Mouse (Mus musculus): Measurements from ENCODE around the gene 1700017N19Rik. TPM values are rescaled to one million over a fixed set of nuclear protein-coding genes. Genes with fewer than 3 reads are reported as not detected.

1700017N19Rik gene
- total and polyA plus RNA-seq, 3 experiments: not detected

DNA sequence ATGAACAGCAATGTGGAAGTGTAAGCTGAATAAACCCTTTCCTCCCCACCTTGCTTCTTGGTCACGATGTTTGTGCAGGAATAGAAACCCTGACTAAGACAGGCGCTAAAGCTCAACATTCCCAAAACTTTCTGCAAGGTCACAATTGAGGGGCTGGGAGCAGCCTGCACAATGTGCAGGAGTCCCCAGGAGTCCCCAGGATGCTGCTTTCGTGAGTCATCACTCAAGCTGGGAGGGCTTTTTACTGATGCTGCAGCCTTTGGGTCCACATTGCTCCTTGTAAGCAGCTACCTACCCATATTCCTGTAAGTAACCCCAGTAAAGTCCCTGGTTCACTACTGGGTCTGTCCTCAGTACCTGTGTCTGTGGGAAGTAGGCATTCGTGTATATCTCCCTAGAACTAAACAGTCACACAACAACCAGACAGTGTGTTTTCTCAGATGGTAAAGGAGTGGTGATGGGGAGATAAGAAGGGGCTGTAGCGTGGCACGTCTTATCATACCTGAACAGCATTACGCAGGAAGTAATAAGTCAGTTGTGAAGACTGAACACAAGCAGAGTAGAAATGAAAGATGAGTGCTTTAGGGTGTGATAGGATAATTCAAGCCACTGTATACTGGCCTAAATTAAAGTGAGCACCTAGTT, 15.7 kb upstream of the 1700017N19Rik start:
- Histone ChIP-seq H3K4me3 (ENCODE audit: control insufficient read depth in 1 of 2, insufficient read depth in 1 of 2, low read depth in 2 of 2, low read length in 2 of 2) (no peak overlapping the region), H3K9me3 (replicated peaks; ENCODE audit: insufficient read depth, low read length) (no peaks in the 10 kb centered on the region), H3K79me2 (ENCODE audit: control insufficient read depth, insufficient read depth, low read length, poor library complexity) (no peaks in the 10 kb centered on the region), H3K27ac (ENCODE audit: control insufficient read depth, low read depth, low read length) (peak overlapping the region; percentile 43), H3K4me1 (ENCODE audit: control insufficient read depth in 1 of 2, insufficient read depth in 2 of 2, low read length in 2 of 2) (peaks cover 10 to 13% of the 10 kb centered on the region in 2 experiments), H3K27me3 (ENCODE audit: control insufficient read depth in 1 of 2, insufficient read depth in 2 of 2, low read length in 2 of 2) (no peaks in the 10 kb centered on the region), H3K36me3 (ENCODE audit: control insufficient read depth in 1 of 2, insufficient read depth in 2 of 2, low read length in 2 of 2) (peaks cover 8 to 23% of the 10 kb centered on the region in 2 experiments), H3K9ac (ENCODE audit: control insufficient read depth, low read depth, low read length, poor library complexity, severe bottlenecking) (no peak overlapping the region)
- DNase-seq (ENCODE audit: low read depth, low spot score): peak; percentile 68
- TF ChIP-seq MXI1 (IDR thresholded peaks at IDR 0.05; ENCODE audit: low read depth, low read length) (no peak), POLR2AphosphoS5 (IDR thresholded peaks at IDR 0.05; ENCODE audit: borderline replicate concordance, low read depth, low read length) (no peak), MEF2A (IDR thresholded peaks at IDR 0.05; ENCODE audit: extremely low read depth, insufficient replicate concordance, low read depth, low read length, poor library complexity, severe bottlenecking) (no peak), ETS1 (IDR thresholded peaks at IDR 0.05; ENCODE audit: low read depth, low read length) (peak; percentile 65; the same call in 1 of the 2 replicates), CHD1 (IDR thresholded peaks at IDR 0.05; ENCODE audit: low read depth, low read length) (no peak), POLR2AphosphoS2 (IDR thresholded peaks at IDR 0.05; ENCODE audit: low read length) (no peak), POLR2A (IDR thresholded peaks at IDR 0.05; ENCODE audit: control insufficient read depth in 1 of 2, insufficient read depth in 1 of 2, low read depth in 1 of 2, low read length in 2 of 2, poor library complexity in 1 of 2) (no peak), CTCF (IDR thresholded peaks at IDR 0.05 in 2 of 3, conservative IDR thresholded peaks at IDR 0.05 in 1 of 3; ENCODE audit: control insufficient read depth in 1 of 3, insufficient read depth in 1 of 3, low read depth in 2 of 3, low read length in 3 of 3, poor library complexity in 1 of 3, severe bottlenecking in 1 of 3) (no peak), KAT2A (conservative IDR thresholded peaks at IDR 0.05; ENCODE audit: low read depth, low read length) (no peak), GATA1 (IDR thresholded peaks at IDR 0.05; ENCODE audit: low read depth, low read length) (peak; percentile 92), BHLHE40 (IDR thresholded peaks at IDR 0.05; ENCODE audit: borderline replicate concordance, low read depth, low read length) (no peak), TAL1 (IDR thresholded peaks at IDR 0.05; ENCODE audit: low read length) (peak; percentile 84), MAX (IDR thresholded peaks at IDR 0.05; ENCODE audit: low read length) (no peak), MYB (IDR thresholded peaks at IDR 0.05; ENCODE audit: low read depth, low read length) (no peak), USF1 (IDR thresholded peaks at IDR 0.05; ENCODE audit: low read depth, low read length) (no peak), CHD2 (IDR thresholded peaks at IDR 0.05; ENCODE audit: low read length) (no peak), UBTF (IDR thresholded peaks at IDR 0.05; ENCODE audit: borderline replicate concordance, insufficient read depth, low read depth, low read length) (no peak), MAFK (IDR thresholded peaks at IDR 0.05; ENCODE audit: borderline replicate concordance, low read depth, low read length) (no peak), HCFC1 (IDR thresholded peaks at IDR 0.05; ENCODE audit: low read depth, low read length) (no peak), ZNF384 (IDR thresholded peaks at IDR 0.05; ENCODE audit: low read depth, low read length) (no peak), SIN3A (IDR thresholded peaks at IDR 0.05; ENCODE audit: low read length) (no peak), NELFE (IDR thresholded peaks at IDR 0.05; ENCODE audit: low read depth, low read length) (no peak), USF2 (IDR thresholded peaks at IDR 0.05; ENCODE audit: borderline replicate concordance in 1 of 2, insufficient read depth in 1 of 2, low read depth in 1 of 2, low read length in 2 of 2) (no peak), JUND (IDR thresholded peaks at IDR 0.05; ENCODE audit: low read depth, low read length) (no peak), NRF1 (IDR thresholded peaks at IDR 0.05; ENCODE audit: insufficient read depth, low read depth, low read length, poor library complexity, severe bottlenecking) (no peak), EP300 (IDR thresholded peaks at IDR 0.05; ENCODE audit: low read depth in 1 of 2, low read length in 2 of 2) (peak; percentile 80 to 85), ZKSCAN1 (IDR thresholded peaks at IDR 0.05; ENCODE audit: low read depth, low read length) (no peak), ZMIZ1 (IDR thresholded peaks at IDR 0.05; ENCODE audit: low read depth, low read length) (no peak), MYC (IDR thresholded peaks at IDR 0.05; ENCODE audit: low read depth, low read length) (peak; percentile 29; the same call in 1 of the 2 replicates), SMC3 (IDR thresholded peaks at IDR 0.05; ENCODE audit: low read depth, low read length) (no peak), TBP (IDR thresholded peaks at IDR 0.05; ENCODE audit: low read depth, low read length) (no peak), ELF1 (IDR thresholded peaks at IDR 0.05; ENCODE audit: low read depth, low read length) (no peak), E2F4 (IDR thresholded peaks at IDR 0.05; ENCODE audit: borderline replicate concordance, low read depth, low read length) (no peak), MAZ (IDR thresholded peaks at IDR 0.05; ENCODE audit: low read depth, low read length) (no peak), GABPA (IDR thresholded peaks at IDR 0.05; ENCODE audit: low read depth, low read length) (no peak), ZC3H11A (IDR thresholded peaks at IDR 0.05; ENCODE audit: low read depth, low read length) (no peak), RAD21 (IDR thresholded peaks at IDR 0.05; ENCODE audit: low read depth, low read length) (no peak)

Measured in MEL (cell line).